Mouse (Mus musculus): ENCODE data around the gene Lrrc56.

DNA sequence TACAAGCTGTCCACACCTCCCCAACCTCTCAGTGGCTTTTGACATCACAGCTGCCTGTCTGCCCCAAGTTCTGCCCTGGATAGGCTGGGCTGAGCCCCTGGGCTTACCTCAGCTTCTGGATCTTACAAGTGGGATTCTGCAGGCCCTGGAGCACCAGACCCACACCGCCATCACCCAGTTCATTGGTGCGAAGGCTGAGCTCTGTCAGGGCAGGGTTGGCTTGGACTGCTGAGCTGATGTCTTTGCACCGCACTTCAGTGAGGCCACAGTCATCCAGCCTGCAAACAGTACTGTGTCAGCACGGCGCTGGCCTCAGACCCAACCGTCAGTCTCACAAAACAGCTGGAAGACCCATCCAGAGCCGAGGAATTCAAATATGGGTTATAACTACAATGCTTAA, 29.6 kb upstream of the Lrrc56 start:
- no peak for TF ChIP-seq CTCF (IDR thresholded peaks at IDR 0.05; ENCODE audit: low read depth)
- TF ChIP-seq EP300 (optimal IDR thresholded peaks at IDR 0.05): no peak
